Mouse (Mus musculus) C2C12 (cell line): ENCODE results near the gene Ssh2. TPM values are rescaled to one million over a fixed set of nuclear protein-coding genes. Genes with fewer than 3 reads are reported as not detected.

Experiments used
- H3K27me3 ChIP-seq: one replicate; pipeline ENCODE4 v1.6.1; 2011; ENCODE audit not compliant: control insufficient read depth, insufficient read depth, insufficient read length
- H3K36me3 ChIP-seq: one replicate; pipeline ENCODE4 v1.6.1; 2011; ENCODE audit not compliant: control insufficient read depth, insufficient read depth
- H3K4me3 ChIP-seq: one replicate; pipeline ENCODE4 v1.5.1; 2011; ENCODE audit warnings: mild to moderate bottlenecking, control low read depth; ENCODE audit not compliant: poor library complexity, insufficient read depth, severe bottlenecking
- H3K79me2 ChIP-seq: one replicate; pipeline ENCODE4 v1.6.1; 2011; ENCODE audit not compliant: control insufficient read depth, insufficient read depth
- H3K79me3 ChIP-seq: one replicate; pipeline ENCODE4 v1.6.1; 2011; ENCODE audit warnings: low read depth, control low read depth
- H3ac ChIP-seq: one replicate; pipeline ENCODE3; 2011; ENCODE audit warnings: low read depth; ENCODE audit not compliant: control insufficient read depth, insufficient read length
- CEBPB ChIP-seq: IDR thresholded peaks from one replicate; pipeline ENCODE4 v1.6.1; 2011; ENCODE audit warnings: low read depth, mild to moderate bottlenecking, control low read depth, moderate library complexity
- CTCF ChIP-seq: IDR thresholded peaks from one replicate; pipeline ENCODE4 v1.5.1; 2011; ENCODE audit not compliant: control insufficient read depth, insufficient read depth, insufficient read length
- FOSL1 ChIP-seq: IDR thresholded peaks from one replicate; pipeline ENCODE4 v1.8.0; 2011; ENCODE audit warnings: mild to moderate bottlenecking, low read length; ENCODE audit not compliant: poor library complexity, insufficient read depth, severe bottlenecking
- MAX ChIP-seq: IDR thresholded peaks from one replicate; pipeline ENCODE4 v1.6.1; 2011; ENCODE audit warnings: mild to moderate bottlenecking, control low read depth
- MYOD1 ChIP-seq: IDR thresholded peaks from one replicate; pipeline ENCODE4 v1.6.1; 2011; ENCODE audit warnings: low read depth; ENCODE audit not compliant: control insufficient read depth, insufficient read length
- MYOG ChIP-seq: IDR thresholded peaks from one replicate; pipeline ENCODE4 v1.6.1; 2011; ENCODE audit not compliant: control insufficient read depth, insufficient read length; ENCODE audit errors: extremely low read depth
- USF1 ChIP-seq: IDR thresholded peaks from one replicate; pipeline ENCODE4 v1.6.1; 2011; ENCODE audit warnings: low read depth, mild to moderate bottlenecking, control low read depth, moderate library complexity
- polyA plus RNA-seq: library from polyadenylated mRNA; unstranded; fragments of >200 nt; fragmentation: generic; extraction: Trizol; gene quantifications from one replicate; pipeline ENCODE4 v1.2.1, GENCODE M21; 2012; ENCODE audit warnings: missing spikeins

The Ssh2 gene
- polyA plus RNA-seq, 1 experiment = 2.7 TPM

DNA sequence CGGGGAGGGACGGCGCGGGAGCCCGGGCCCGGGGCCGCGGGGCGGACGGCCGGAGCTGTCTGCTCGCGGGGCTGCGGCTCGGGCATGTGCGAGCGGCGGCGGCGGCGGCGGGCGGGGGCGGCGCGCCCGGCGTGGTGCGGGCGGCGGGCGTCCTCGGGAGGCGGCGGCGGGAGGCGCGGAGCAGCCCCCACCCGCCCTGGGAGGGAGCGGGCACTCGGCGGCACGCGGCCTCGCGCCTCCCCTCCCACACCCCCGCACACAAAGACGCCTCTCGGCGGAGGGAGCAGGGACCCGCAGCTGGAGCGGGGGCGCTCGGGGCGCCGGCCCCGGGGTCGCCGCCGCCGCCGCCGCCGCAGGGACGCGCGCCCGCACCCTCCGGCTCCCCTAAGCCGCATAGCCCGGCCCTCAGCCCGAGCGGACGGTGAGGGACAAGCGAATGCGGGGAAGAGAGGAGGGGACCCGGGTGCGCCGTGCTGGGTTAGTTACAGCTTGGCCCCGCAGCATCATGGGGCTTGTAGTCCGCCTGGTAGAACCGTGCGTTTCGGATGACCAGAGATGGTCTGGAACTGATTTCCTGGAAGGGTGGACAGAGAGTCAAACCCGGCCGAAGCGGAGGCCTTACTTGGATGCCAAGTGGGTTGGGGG, 273.6 kb downstream of the Ssh2 start, which contains the start of gene Ankrd13b:
TSS of gene Ankrd13b (minus strand) at position 88 of the 645 bp plus-strand sequence.
- Histone ChIP-seq H3K36me3 (no peaks in the 10 kb centered on the region), H3ac (peak within 1 kb of the TSS; percentile 84), H3K79me3 (peaks cover 58% of the 10 kb centered on the region), H3K27me3 (no peaks in the 10 kb centered on the region), H3K79me2 (peaks cover 71% of the 10 kb centered on the region), H3K4me3 (peak within 1 kb of the TSS; percentile 83)
- TF ChIP-seq CEBPB (no peak), MYOG (no peak), FOSL1 (no peak), MYOD1 (no peak), USF1 (no peak), MAX (no peak), CTCF (no peak)

DNA sequence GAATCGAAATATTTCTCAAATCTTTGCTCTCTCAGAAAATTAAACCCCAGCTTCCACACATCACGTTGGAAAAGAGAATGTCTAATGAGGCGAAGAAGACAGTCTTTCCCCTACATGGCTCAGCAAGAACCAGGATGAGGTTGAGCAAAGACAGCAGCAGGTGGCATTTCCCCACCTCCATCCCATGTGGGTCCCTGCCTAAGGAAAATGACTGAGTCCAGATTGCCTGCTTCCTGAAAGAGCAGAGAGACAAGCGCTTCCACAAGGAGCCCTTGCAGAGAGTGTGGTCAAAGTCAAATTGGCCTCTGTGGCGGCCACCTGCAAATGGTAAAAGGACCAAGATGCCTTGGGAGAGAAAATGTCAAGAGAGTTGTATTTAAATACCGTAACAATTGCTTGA, 274.4 kb downstream of the Ssh2 start:
- Histone ChIP-seq H3K4me3 (peak overlapping the region; percentile 83), H3K36me3 (no peaks in the 10 kb centered on the region), H3K27me3 (no peaks in the 10 kb centered on the region), H3K79me2 (peaks cover 71% of the 10 kb centered on the region), H3K79me3 (peaks cover 59% of the 10 kb centered on the region), H3ac (no peak overlapping the region)
- no peak for TF ChIP-seq FOSL1
- TF ChIP-seq USF1 = no peak
- TF ChIP-seq CEBPB = no peak
- TF ChIP-seq MYOG = no peak
- peak; percentile 12 for TF ChIP-seq MYOD1

DNA sequence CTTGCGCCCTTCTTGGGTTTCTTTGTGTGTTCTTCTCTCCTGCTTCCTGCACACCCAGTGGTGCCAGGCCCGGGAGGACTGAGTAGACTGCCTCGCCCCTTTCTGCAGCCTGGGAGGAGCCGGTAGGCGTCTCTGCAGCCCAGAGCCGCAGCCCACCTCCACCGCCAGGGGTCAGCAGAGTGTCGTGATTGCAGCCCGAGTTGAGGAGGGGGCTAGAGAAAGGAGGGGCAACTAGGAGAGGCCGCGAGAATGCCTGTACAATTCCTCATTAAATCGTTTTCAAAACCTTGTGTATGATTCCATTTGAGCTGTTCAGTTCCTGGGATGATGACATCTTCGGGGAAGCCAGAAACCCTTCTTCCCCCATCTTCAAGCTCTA, 275.0 kb downstream of the Ssh2 start:
- H3ac ChIP-seq = peak overlapping the region; percentile 25
- no peaks in the 10 kb centered on the region for H3K27me3 ChIP-seq
- TF ChIP-seq CEBPB = no peak
- TF ChIP-seq MYOG = no peak
- no peak for TF ChIP-seq MYOD1
- TF ChIP-seq CTCF = peak; percentile 95
- TF ChIP-seq USF1 = no peak
- peaks cover 71% of the 10 kb centered on the region for H3K79me2 ChIP-seq
- no peak overlapping the region for H3K4me3 ChIP-seq
- H3K36me3 ChIP-seq = peaks cover 4% of the 10 kb centered on the region
- peaks cover 59% of the 10 kb centered on the region for H3K79me3 ChIP-seq

DNA sequence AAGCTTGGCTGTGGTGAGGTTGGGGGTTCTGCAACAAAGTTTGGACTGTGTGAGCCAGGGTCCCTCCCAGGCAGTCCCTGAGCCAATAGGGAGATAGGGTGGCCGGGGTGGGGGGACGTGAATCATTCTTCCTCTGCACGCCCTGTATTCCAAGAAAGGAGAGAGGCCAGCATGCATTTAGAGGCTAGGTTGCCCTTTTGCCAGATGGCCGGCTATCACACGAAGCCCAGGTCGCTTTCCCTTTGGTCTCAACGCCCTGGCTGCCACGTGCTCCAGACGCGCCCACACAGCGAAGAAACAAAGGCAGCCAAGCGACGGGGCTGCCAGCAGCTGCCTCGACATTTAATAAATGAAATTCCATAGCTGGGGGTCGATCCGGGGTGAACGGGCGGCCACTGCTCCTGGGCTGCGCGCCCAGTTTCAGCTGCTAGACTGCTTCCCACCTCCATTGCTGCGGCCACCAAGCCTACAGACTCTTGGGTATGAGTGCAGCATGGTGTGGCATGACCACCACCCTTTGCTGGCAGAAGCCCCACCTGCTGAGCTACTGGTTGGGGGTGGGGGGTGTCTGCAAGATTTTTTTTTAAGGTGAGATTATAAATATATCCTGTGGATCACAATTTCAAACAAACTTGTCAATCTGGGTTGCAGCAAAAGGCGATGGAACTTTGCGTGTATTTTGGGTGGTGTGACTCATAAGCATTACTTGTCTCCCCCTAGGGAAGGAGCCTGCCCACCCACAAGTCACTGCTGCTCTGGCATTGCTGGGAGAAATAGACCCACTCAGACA, 275.6 kb downstream of the Ssh2 start:
- peak overlapping the region; percentile 51 for H3ac ChIP-seq
- peaks cover 7% of the 10 kb centered on the region for H3K36me3 ChIP-seq
- peaks cover 71% of the 10 kb centered on the region for H3K79me2 ChIP-seq
- peak; percentile 41 for TF ChIP-seq USF1
- peak; percentile 97 for TF ChIP-seq MAX
- TF ChIP-seq MYOD1 = peak; percentile 19
- TF ChIP-seq FOSL1 = no peak
- TF ChIP-seq MYOG = no peak
- peak overlapping the region; percentile 69 for H3K4me3 ChIP-seq
- H3K79me3 ChIP-seq = peaks cover 57% of the 10 kb centered on the region
- H3K27me3 ChIP-seq = no peaks in the 10 kb centered on the region

DNA sequence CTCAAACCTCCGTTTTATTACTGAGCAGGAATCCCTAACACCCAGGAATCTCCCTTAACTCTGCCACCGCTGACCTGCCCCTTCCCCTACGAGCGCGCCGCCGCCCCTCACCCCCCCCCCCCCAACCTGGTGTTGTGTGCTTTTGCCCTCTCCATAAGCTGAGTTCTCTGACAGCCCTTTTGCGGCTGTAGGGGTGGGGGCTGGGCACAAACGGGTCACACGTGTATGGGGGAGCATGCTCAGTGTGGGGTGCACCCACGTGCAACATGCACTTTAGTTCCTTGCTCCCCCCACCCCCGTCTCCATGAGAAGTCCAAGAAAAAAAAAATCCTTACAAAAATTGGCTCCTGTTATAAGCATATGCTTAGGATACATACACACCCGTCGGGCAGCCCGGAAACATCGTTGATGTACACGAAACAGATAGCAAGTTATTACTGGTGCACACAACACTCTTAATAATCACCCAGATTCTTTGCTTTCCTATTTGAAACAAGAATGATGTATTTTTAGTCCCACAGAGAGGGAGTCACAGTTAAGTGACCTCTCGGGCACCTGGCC, 276.3 kb downstream of the Ssh2 start:
- H3K36me3 ChIP-seq = peaks cover 7% of the 10 kb centered on the region
- peak overlapping the region; percentile 69 for H3K4me3 ChIP-seq
- H3ac ChIP-seq = peak overlapping the region; percentile 83
- H3K79me2 ChIP-seq = peaks cover 71% of the 10 kb centered on the region
- peaks cover 56% of the 10 kb centered on the region for H3K79me3 ChIP-seq
- no peaks in the 10 kb centered on the region for H3K27me3 ChIP-seq
- TF ChIP-seq MAX (no peak), CEBPB (no peak), CTCF (no peak), MYOG (no peak), MYOD1 (no peak), USF1 (no peak), FOSL1 (no peak)

DNA sequence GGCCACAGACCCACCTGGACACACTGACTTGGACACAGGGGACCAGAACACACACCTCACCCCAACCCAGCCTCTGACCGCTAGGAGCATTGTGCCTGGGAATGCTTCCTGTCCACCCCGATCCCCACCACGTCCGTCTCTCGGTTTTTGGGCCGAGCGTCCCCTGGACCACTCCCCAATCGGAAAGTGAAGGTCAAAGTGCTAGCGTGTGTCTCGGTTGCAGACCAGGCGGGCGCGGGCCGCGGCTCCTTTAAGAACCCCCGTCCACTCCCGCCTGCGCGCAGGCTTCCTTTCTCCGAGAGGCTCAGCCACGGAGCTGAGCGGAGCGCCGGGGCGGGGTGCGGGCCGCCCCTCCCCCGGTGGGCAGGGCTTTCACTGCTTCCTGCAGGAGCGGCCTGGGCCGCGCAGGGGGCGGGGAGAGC, 276.8 kb downstream of the Ssh2 start:
- Histone ChIP-seq H3K4me3 (peak overlapping the region; percentile 69), H3K36me3 (peaks cover 7% of the 10 kb centered on the region), H3K79me2 (peaks cover 71% of the 10 kb centered on the region), H3ac (peak overlapping the region; percentile 83), H3K27me3 (no peaks in the 10 kb centered on the region), H3K79me3 (peaks cover 55% of the 10 kb centered on the region)
- TF ChIP-seq CTCF (no peak), MAX (no peak), CEBPB (no peak), MYOD1 (no peak), FOSL1 (no peak), MYOG (no peak), USF1 (no peak)
